Mouse (Mus musculus) midbrain, embryonic 12.5 days (tissue): ENCODE measurements around the gene Col9a3. TPM values are rescaled to one million over a fixed set of nuclear protein-coding genes. Genes with fewer than 3 reads are reported as not detected.

Experiments used
- ATAC-seq: fragments of 200-750 bp; cut with Nextera tagmentation; 2 replicates; pipeline ENCODE4 v1.8.0; 2017; ENCODE audit warnings: low read depth, moderate TSS enrichment, moderate library complexity; ENCODE audit not compliant: low FRiP score
- H3K27ac ChIP-seq: fragments of 300-500 bp; sonication (generic); replicated peaks from 2 replicates; pipeline ENCODE4 v1.5.1; 2016; ENCODE audit warnings: mild to moderate bottlenecking
- H3K27me3 ChIP-seq: fragments of 300-500 bp; sonication (generic); 2 replicates; pipeline ENCODE4 v1.6.1; 2016; ENCODE audit warnings: mild to moderate bottlenecking
- H3K36me3 ChIP-seq: fragments of 300-500 bp; sonication (generic); 2 replicates; pipeline ENCODE4 v1.6.1; 2016
- H3K4me1 ChIP-seq: fragments of 300-500 bp; sonication (generic); 2 replicates; pipeline ENCODE4 v1.6.1; 2016
- H3K4me2 ChIP-seq: fragments of 300-500 bp; sonication (generic); replicated peaks from 2 replicates; pipeline ENCODE4 v1.6.1; 2016; ENCODE audit warnings: mild to moderate bottlenecking, moderate library complexity
- H3K4me3 ChIP-seq: fragments of 300-500 bp; sonication (generic); 2 replicates; pipeline ENCODE4 v1.5.1; 2016; ENCODE audit warnings: mild to moderate bottlenecking
- H3K9ac ChIP-seq: fragments of 300-500 bp; sonication (generic); replicated peaks from 2 replicates; pipeline ENCODE4 v1.6.1; 2016; ENCODE audit warnings: mild to moderate bottlenecking, moderate library complexity
- H3K9me3 ChIP-seq: fragments of 300-500 bp; sonication (generic); 2 replicates; pipeline ENCODE4 v1.6.1; 2016; ENCODE audit warnings: mild to moderate bottlenecking
- WGBS: fragments of 180-500 bp; shearing (Covaris S2); methylation state at CpG from one replicate; pipeline ENCODE4 v1.1.7; 2016; 5-methylcytosine and 5-hydroxymethylcytosine counted together
- polyA plus RNA-seq: library from polyadenylated mRNA; unstranded; fragments of >200 nt; fragmentation: Nextera tagmentation; extraction: Ambion mirVana; gene quantifications from 2 replicates; pipeline ENCODE4 v1.2.1, GENCODE M21; 2016

The Col9a3 gene
- polyA plus RNA-seq, 1 experiment from 2014 or later = 40.2 TPM

DNA sequence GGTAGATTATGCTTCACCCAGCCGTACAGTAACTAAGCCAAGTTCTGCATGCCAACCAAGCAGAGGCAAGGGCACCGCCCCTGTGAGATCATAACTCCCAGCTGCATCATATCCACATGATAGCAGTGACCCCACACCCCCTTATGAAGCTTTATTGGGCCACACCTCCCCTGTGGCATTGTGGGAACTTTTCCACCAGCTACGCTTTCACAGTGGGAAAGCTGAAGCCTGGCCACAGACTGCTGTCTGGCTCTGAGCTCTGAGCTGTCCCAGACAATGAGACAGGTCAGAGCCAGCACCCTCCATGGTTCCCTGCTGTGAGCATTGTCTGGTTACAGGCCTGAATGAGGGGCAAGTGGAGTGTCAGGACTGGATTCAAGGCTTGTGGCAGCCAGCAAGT, 16.6 kb upstream of the Col9a3 start, which contains the start of gene Mrgbp:
Mrgbp (plus strand) TSS at position 303 of the 400 bp plus-strand sequence.
- no peak for ATAC-seq
- H3K9ac ChIP-seq = no peak within 1 kb of the TSS
- no peak within 1 kb of the TSS for H3K27ac ChIP-seq
- no peaks in the 10 kb centered on the region for H3K9me3 ChIP-seq
- H3K36me3 ChIP-seq = peaks cover 17% of the 10 kb centered on the region
- no peak within 1 kb of the TSS for H3K4me3 ChIP-seq
- peaks cover 14% of the 10 kb centered on the region for H3K27me3 ChIP-seq
- WGBS = 76% methylated on average over 3 of the region's 3 CpGs
- H3K4me2 ChIP-seq = no peak within 1 kb of the TSS
- peaks cover 18% of the 10 kb centered on the region for H3K4me1 ChIP-seq

DNA sequence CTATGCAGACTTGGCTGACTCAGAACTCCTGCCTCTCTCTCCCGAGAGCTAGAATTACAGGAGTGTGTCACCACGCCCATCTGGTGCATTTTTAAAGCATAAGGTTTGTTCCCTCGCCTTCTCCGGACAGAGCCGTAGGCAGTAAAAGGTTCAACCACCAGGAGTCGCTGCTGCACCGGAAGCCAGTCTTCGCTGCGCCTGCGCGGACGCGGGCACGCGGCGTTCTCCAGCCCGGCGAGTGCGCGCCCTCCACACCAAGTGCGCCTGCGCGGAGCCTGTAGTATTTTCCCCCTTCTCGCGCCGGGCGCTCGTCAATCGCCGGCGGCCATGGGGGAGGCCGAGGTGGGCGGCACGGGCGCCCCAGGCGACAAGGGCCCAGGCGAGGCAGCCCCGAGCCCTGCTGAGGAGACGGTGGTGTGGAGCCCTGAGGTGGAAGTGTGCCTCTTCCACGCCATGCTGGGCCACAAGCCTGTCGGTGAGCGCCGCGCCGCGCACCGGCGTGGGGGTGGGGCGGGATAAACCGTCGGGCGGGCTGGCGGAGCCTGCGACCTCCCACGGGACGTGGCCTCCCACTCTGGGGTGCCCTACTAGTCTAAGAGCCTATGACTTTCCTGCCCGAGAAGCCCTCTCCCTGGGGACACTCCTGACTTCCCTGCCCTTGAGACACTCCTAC, 15.0 kb upstream of the Col9a3 start:
- Histone ChIP-seq H3K9me3 (no peaks in the 10 kb centered on the region), H3K27ac (peak overlapping the region; percentile 74), H3K4me1 (peaks cover 20% of the 10 kb centered on the region), H3K36me3 (peaks cover 28% of the 10 kb centered on the region), H3K4me2 (peak overlapping the region; percentile 98), H3K4me3 (peak overlapping the region; percentile 78), H3K27me3 (peaks cover 11% of the 10 kb centered on the region), H3K9ac (peak overlapping the region; percentile 97)
- peak; percentile 83 for ATAC-seq
- under 1% methylated on average over 57 of the region's 57 CpGs for WGBS

DNA sequence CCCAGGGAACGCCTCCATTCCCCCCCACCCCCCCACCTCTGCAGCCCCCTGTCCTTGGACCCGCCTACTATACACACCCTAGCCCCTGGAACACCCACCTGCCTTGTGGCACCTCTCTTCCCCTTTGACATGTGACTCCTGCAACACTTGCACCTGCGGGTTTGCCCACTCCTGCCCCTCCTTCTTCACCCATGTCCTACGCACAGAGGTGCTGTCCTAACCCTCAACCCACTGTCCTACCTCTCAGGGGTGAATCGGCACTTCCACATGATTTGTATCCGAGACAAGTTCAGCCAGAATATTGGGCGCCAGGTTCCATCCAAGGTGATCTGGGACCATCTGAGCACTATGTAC, 14.5 kb upstream of the Col9a3 start:
- H3K27me3 ChIP-seq = peaks cover 11% of the 10 kb centered on the region
- H3K27ac ChIP-seq = peak overlapping the region; percentile 74
- peaks cover 20% of the 10 kb centered on the region for H3K4me1 ChIP-seq
- H3K9me3 ChIP-seq = no peaks in the 10 kb centered on the region
- peak overlapping the region; percentile 97 for H3K9ac ChIP-seq
- WGBS = 36% methylated on average over 6 of the region's 7 CpGs
- ATAC-seq = no peak
- peaks cover 28% of the 10 kb centered on the region for H3K36me3 ChIP-seq
- H3K4me3 ChIP-seq = peak overlapping the region; percentile 78
- peak overlapping the region; percentile 98 for H3K4me2 ChIP-seq

- WGBS = 49% methylated on average over 6 of the region's 6 CpGs
- H3K27me3 ChIP-seq = no peaks in the 10 kb centered on the region
- peak; percentile 7; the same call in 1 of the 2 replicates for ATAC-seq
- peak overlapping the region; percentile 88 for H3K27ac ChIP-seq
- peak overlapping the region; percentile 75 for H3K4me2 ChIP-seq
- no peaks in the 10 kb centered on the region for H3K9me3 ChIP-seq
- H3K4me1 ChIP-seq = peaks cover 25% of the 10 kb centered on the region
- peak overlapping the region; percentile 81 for H3K4me3 ChIP-seq
- peaks cover 62% of the 10 kb centered on the region for H3K36me3 ChIP-seq
- H3K9ac ChIP-seq = peak overlapping the region; percentile 67
These were observed 8.9 kb upstream of the Col9a3 start for GRCm38 (mm10) chr2:180588736-180589122.

- no peaks in the 10 kb centered on the region for H3K27me3 ChIP-seq
- H3K9ac ChIP-seq = peak within 1 kb of the TSS; percentile 67
- peak within 1 kb of the TSS; percentile 88 for H3K27ac ChIP-seq
- under 1% methylated on average over 67 of the region's 67 CpGs for WGBS
- peak; percentile 94 for ATAC-seq
- H3K36me3 ChIP-seq = peaks cover 66% of the 10 kb centered on the region
- H3K4me2 ChIP-seq = peak within 1 kb of the TSS; percentile 75
- peak within 1 kb of the TSS; percentile 81 for H3K4me3 ChIP-seq
- peaks cover 20% of the 10 kb centered on the region for H3K4me1 ChIP-seq
- no peaks in the 10 kb centered on the region for H3K9me3 ChIP-seq
These were observed 8.3 kb upstream of the Col9a3 start, which contains the start of gene Ogfr for GRCm38 (mm10) chr2:180589123-180589831. Ogfr (plus strand) TSS chr2:180589245.

DNA sequence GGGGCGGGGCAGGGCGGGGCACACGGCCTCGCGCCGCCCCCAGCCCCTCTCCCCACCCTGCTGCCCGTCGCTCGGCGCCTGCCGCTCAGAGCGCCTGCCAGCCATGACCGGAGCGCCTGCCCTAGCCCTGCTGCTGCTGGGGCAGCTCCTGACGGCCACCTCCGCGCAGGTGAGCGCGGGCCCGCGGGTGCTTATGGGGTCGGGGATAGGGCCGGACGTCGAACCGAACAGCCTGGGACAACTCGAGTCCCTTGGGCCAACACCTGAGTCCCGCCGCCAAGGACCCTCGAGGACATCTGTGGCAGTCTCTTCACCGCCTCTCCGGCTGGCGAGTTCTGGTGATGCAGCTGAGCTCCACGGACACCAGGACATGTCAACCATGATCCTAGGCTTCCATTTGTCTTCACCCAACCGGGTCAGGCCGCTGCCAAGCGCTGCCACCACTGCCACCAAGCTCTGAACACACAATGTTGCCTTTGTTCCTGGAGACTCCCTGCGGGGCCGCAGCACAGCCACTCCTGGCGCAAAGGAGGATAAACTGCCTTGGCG, 641 bp downstream of the Col9a3 start:
- peak overlapping the region; percentile 51 for H3K4me2 ChIP-seq
- peak; percentile 61 for ATAC-seq
- peak overlapping the region; percentile 29; the same call in 1 of the 2 replicates for H3K9ac ChIP-seq
- peaks cover 31% of the 10 kb centered on the region for H3K36me3 ChIP-seq
- no peaks in the 10 kb centered on the region for H3K9me3 ChIP-seq
- H3K27ac ChIP-seq = no peak overlapping the region
- H3K4me3 ChIP-seq = peak overlapping the region; percentile 32
- peaks cover 21% of the 10 kb centered on the region for H3K4me1 ChIP-seq
- peaks cover 44% of the 10 kb centered on the region for H3K27me3 ChIP-seq
- under 1% methylated on average over 41 of the region's 41 CpGs for WGBS

DNA sequence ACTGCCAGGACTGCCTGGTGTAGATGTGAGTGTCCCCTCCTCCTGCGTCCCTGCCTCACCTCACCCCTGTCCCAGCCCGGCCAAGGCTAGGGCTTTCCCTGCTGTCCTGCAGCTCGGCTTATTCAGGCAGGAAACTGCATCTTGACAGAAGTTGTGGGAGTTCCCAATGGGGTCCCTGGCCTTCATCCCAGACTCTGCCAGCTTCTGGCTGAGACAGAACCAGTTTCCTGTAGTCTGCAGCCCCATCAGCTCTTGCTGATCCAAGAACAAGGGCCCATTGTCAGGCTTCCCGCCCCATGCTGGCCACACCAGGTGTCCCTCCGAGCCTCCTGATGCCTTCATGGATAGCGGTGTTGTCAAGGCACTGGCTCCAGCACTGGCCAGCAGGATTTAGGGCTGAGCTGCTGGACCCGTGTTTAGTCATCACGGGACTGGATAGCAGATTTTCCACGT, 3.0 kb downstream of the Col9a3 start:
- WGBS = 5% methylated on average over 9 of the region's 9 CpGs
- no peak overlapping the region for H3K4me3 ChIP-seq
- no peak for ATAC-seq
- no peak overlapping the region for H3K27ac ChIP-seq
- no peak overlapping the region for H3K9ac ChIP-seq
- peaks cover 21% of the 10 kb centered on the region for H3K4me1 ChIP-seq
- peaks cover 41% of the 10 kb centered on the region for H3K27me3 ChIP-seq
- no peak overlapping the region for H3K4me2 ChIP-seq
- H3K36me3 ChIP-seq = peaks cover 7% of the 10 kb centered on the region
- no peaks in the 10 kb centered on the region for H3K9me3 ChIP-seq

- WGBS = 62% methylated on average over 6 of the region's 6 CpGs
- Histone ChIP-seq H3K4me1 (peaks cover 7% of the 10 kb centered on the region), H3K4me2 (no peak overlapping the region), H3K4me3 (no peak overlapping the region), H3K27ac (no peak overlapping the region), H3K36me3 (no peaks in the 10 kb centered on the region), H3K9ac (no peak overlapping the region), H3K9me3 (no peaks in the 10 kb centered on the region), H3K27me3 (peaks cover 5% of the 10 kb centered on the region; the same call in 1 of the 2 replicates)
- no peak for ATAC-seq
These were observed 7.2 kb downstream of the Col9a3 start for GRCm38 (mm10) chr2:180604781-180605180.

DNA sequence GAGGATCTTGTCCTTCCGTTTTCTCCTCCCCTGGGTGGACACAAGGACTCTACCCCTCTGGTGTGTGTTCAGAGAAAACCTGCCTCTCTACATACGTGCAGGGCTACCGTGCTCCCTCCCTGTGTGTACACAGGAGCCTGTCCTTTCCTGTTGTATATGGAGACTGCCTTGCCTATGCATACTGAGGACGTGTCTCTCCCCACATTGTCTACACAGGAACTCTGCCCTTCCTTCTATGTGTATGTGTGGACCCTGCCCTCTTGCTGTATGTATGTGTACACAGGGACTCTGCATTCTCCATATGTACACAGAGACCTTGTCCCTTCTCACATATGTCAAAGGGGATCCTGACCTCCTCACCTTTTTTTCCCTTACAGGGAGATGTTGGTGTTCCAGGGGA, 12.7 kb downstream of the Col9a3 start:
- Histone ChIP-seq H3K9ac (no peak overlapping the region), H3K27ac (no peak overlapping the region), H3K36me3 (no peaks in the 10 kb centered on the region), H3K27me3 (no peaks in the 10 kb centered on the region), H3K4me1 (no peaks in the 10 kb centered on the region), H3K9me3 (no peaks in the 10 kb centered on the region), H3K4me3 (no peak overlapping the region), H3K4me2 (no peak overlapping the region)
- WGBS = 87% methylated on average over 4 of the region's 4 CpGs
- ATAC-seq = no peak

DNA sequence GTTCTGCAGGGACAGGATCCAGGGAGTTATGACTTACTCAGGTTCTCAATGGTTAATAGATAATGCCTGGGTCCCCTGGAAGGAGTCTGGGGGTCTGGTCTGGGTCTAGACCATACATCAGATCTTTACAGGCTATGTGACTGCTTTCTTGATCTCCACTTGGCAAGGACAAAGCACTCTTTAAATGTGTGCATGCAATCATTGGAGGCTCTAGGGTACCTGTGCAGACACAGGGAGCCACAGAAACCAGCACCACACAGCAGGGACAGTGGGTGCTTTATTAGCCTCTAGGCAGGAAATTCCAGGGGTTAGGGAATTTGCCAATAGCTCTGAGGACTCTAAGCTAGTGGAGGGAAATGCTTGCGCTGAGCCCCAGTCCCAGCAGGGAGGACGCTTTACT, 14.3 kb downstream of the Col9a3 start:
- Histone ChIP-seq H3K9me3 (no peaks in the 10 kb centered on the region), H3K36me3 (no peaks in the 10 kb centered on the region), H3K9ac (no peak overlapping the region), H3K4me1 (no peaks in the 10 kb centered on the region), H3K27me3 (no peaks in the 10 kb centered on the region), H3K4me3 (no peak overlapping the region), H3K4me2 (no peak overlapping the region), H3K27ac (no peak overlapping the region)
- no peak for ATAC-seq
- WGBS = 74% methylated on average over 2 of the region's 2 CpGs

- H3K27ac ChIP-seq = no peak overlapping the region
- H3K4me1 ChIP-seq = peaks cover 6% of the 10 kb centered on the region; the same call in 1 of the 2 replicates
- peak overlapping the region; percentile 40 for H3K4me3 ChIP-seq
- H3K4me2 ChIP-seq = peak overlapping the region; percentile 45
- peaks cover 17% of the 10 kb centered on the region for H3K9me3 ChIP-seq
- ATAC-seq = no peak
- WGBS = 2% methylated on average over 101 of the region's 112 CpGs
- peaks cover 49% of the 10 kb centered on the region for H3K27me3 ChIP-seq
- H3K36me3 ChIP-seq = 0 out of 2 replicates have a peak, but pooled peaks cover 5% of the 10 kb centered on the region
- H3K9ac ChIP-seq = no peak overlapping the region; the same call in 1 of the 2 replicates
These were observed 44.3 kb downstream of the Col9a3 start for GRCm38 (mm10) chr2:180641576-180642554.
